Mouse (Mus musculus): Measurements from ENCODE around the gene Mars.
A peak's percentile ranks its signal among the peaks of the same experiment; 100 is the strongest.

Mars gene

GRCm38 (mm10) chr10:127262548-127263398, 48.8 kb downstream of the Mars start, which contains the start of gene Kif5a:
Gene Kif5a (minus strand): TSS chr10:127263348.
- DNase-seq (ENCODE audit: low spot score in 2 of 2) = peak in 1 of 2 experiments; percentile 45

- DNase-seq (ENCODE audit: low spot score in 2 of 2) = no peak
Measured at GRCm38 (mm10) chr10:127261706-127262547, 49.7 kb downstream of the Mars start.

- DNase-seq (ENCODE audit: low spot score in 2 of 2) = no peak
Measured at GRCm38 (mm10) chr10:127258489-127258888, 53.1 kb downstream of the Mars start.

- no peak for DNase-seq (ENCODE audit: low spot score in 2 of 2)
Measured at GRCm38 (mm10) chr10:127257790-127258189, 53.8 kb downstream of the Mars start.

- no peak for DNase-seq (ENCODE audit: low spot score in 2 of 2)
Measured at GRCm38 (mm10) chr10:127255625-127256345, 55.8 kb downstream of the Mars start.

- DNase-seq (ENCODE audit: low spot score in 2 of 2) = no peak
Measured at GRCm38 (mm10) chr10:127250810-127251209, 60.8 kb downstream of the Mars start.
